Mouse (Mus musculus) bone marrow macrophage, adult 2 months (primary cell): ENCODE results near the gene Cxcr5. TPM values are rescaled to one million over a fixed set of nuclear protein-coding genes. Genes with fewer than 3 reads are reported as not detected.
A peak's percentile ranks its signal among the peaks of the same experiment; 100 is the strongest.

Experiments used
- H3K27ac ChIP-seq: 2 replicates; pipeline ENCODE4 v1.5.1; 2012; ENCODE audit warnings: low read depth, low read length; ENCODE audit not compliant: insufficient read depth
- H3K4me1 ChIP-seq: 2 replicates; pipeline ENCODE4 v1.6.1; 2012; ENCODE audit warnings: low read length; ENCODE audit not compliant: control insufficient read depth, insufficient read depth
- H3K4me3 ChIP-seq: 2 replicates; pipeline ENCODE4 v1.5.1; 2012; ENCODE audit warnings: mild to moderate bottlenecking, low read length, moderate library complexity; ENCODE audit not compliant: insufficient read depth
- CTCF ChIP-seq: IDR thresholded peaks from 2 replicates; pipeline ENCODE4 v1.5.1; 2012; ENCODE audit warnings: low read depth, mild to moderate bottlenecking, low read length, moderate library complexity
- POLR2A ChIP-seq: IDR thresholded peaks from 2 replicates; pipeline ENCODE4 v1.6.1; 2012; ENCODE audit warnings: mild to moderate bottlenecking, low read depth, low read length, borderline replicate concordance
- polyA plus RNA-seq: library from polyadenylated mRNA; stranded (reverse); fragments of >200 nt; gene quantifications from 2 replicates; pipeline ENCODE4 v1.2.4, GENCODE M21; 2012; ENCODE audit not compliant: missing spikeins, insufficient read depth, insufficient read length

Cxcr5 gene
- polyA plus RNA-seq, 1 experiment: not detected

DNA sequence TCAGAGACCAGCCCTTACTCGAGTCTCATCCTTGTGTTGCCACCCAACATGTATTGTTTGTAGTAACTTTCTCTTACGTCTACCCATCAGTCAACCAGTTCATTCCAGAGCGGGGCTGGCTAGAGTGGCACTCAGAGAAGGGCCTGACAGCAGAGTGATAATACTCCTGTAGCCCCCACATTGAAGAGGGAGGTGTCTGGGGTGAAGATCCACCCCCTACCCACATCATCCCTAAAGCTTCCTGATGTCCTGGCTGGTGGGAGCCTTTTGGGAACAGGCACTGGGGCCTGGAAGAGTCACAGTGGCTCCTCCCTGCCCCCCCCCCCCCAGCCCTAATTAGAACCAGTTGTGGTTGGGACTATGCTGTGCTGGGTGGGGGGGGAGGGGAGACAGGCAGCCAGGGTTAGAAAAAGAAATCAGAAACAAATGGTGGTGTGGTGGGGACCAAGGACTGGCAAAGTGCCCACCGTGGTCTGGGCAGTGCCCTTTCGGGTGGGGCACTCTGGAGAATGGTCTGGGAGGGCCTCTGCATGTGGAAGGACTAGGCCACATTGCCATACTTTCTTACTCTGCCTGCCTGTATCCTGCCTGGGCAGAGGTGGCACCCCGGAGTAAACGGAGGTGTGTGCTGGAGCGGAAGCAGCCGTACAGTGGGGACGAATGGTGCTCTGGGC lies 60.3 kb downstream of the Cxcr5 start:
- Histone ChIP-seq H3K4me1 (peaks cover 3% of the 10 kb centered on the region), H3K4me3 (no peak overlapping the region), H3K27ac (no peak overlapping the region)
- TF ChIP-seq POLR2A: no peak

DNA sequence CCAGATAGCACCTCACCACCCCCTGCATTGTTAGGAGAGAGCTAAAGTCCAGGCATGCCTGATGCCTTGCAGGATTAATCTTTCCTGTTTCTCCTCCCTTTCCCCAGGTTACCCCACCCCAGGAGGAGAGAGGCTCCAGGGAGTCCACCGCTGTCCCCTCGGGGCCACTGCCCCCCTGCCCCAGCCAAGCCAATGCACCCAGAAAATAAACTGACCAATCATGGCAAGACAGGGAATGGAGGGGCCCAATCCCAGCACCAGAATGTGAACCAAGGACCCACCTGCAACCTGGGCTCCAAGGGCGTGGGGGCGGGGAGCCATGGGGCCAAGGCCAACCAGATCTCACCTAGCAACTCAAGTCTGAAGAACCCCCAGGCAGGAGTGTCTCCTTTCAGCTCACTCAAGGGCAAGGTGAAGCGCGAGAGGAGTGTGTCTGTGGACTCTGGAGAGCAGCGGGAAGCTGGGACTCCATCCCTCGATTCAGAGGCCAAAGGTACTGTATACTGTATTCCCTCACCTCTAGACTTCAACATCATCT lies 61.0 kb downstream of the Cxcr5 start:
- Histone ChIP-seq H3K27ac (no peak overlapping the region), H3K4me3 (no peak overlapping the region), H3K4me1 (peaks cover 3% of the 10 kb centered on the region)
- TF ChIP-seq POLR2A: no peak
- no peak for TF ChIP-seq CTCF

DNA sequence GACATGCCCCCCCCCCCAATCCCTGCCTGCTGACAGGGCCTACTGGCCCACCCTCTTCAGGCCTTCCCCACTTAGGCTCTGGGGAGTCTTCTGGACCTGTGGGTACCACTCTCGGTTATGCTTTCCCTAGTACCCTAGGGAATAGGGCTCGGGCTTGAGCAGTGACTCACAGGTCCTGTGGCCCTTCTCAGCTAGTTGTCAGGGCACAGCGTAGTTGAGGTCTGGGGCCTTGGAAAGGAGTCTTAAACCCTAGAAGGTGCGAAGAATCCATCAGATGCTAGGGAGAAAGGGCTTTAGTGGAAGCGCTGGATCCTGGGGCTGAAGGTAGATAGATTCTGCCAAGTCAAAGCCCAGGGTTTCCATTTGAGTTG lies 61.5 kb downstream of the Cxcr5 start:
- Histone ChIP-seq H3K4me3 (no peak overlapping the region), H3K4me1 (peaks cover 6% of the 10 kb centered on the region), H3K27ac (no peak overlapping the region)
- TF ChIP-seq CTCF: no peak
- TF ChIP-seq POLR2A: no peak

DNA sequence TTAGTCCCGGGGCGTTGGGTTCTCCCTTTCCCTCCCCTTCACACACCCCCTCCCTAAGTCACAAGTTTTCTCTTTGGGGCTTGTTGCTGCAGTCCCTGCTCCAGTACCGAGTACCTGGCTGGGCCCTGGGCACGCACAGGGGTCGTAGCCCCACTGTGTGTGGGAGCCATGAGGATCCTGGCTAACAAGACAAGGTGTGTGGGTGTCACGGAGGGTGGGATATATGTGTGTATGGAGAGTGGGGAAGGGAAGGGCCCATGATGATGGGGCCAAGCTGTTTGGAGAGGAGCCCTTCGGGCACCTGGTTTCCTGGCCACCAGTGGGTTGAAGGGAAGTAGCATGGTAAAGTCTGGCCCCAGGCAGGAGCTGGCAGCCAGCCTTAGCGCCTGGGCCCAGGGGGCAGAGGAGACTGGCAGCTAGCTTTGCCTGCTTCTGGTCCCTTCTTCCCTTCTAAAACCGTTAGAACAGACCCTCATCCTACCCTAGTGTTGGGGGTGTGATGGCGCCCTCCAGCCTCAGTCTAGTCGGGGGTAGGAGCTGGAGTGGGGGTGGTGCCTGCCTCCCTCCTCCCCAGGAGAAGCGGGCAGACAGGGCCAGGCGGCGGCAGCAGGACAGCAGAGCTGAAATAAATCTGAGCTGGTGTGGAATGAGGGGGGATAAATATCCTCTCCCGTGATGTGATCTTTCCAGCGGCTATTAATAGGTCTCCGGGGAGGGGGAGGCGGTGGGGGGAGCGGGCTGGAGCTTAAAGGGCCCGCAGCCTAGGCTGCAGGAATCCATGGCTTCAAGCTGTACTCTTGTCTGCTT lies 62.1 kb downstream of the Cxcr5 start:
- H3K27ac ChIP-seq: no peak overlapping the region
- TF ChIP-seq CTCF (no peak), POLR2A (no peak)
- H3K4me1 ChIP-seq: peaks cover 10% of the 10 kb centered on the region
- H3K4me3 ChIP-seq: no peak overlapping the region

DNA sequence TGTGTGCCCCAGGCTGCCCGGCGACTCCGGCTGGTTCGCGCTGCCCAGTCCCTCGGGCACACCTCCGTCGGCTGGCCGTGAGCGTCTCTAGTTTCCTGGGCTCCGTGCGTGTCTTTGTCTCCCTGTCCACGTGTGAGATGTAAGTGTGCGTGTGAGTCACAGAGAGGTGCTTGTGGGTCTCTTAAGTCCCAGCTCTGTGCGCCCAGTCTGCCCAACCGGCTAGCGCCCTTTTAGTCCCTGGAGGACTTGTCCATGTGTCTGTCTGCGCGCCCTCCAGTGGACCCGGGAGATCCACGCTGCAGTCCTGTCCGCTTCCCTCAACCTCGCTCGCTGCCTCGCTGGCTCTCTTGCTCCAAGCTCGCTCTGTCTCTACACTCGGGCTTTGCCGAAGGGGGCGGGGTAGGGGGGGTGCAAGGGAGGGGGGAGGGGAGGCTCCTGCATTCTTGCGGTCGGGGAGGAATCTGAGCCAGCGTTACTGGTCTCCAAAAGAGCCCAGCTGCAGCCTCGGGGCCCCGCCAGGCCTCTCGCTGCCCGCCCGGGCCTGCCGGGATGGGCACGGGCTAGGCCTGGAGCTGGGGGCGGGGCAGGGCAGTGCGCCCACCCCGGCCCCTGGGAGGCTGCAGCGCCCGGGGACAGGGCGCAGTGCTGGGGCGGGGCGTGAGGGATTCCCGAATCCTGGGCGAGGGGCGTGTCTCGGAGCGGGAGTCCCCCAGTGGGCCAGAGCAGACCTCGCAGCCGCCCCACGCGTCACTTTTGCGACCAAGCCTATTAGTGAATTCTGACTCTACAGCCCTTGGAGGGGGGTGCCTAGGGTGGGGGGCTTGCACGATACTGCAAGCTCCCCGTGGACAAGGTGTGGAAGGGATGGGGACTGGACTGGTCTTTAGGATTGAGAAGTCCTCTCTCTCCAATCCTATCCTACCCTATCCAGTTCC lies 63.0 kb downstream of the Cxcr5 start:
- Histone ChIP-seq H3K27ac (no peak overlapping the region), H3K4me1 (peaks cover 14% of the 10 kb centered on the region), H3K4me3 (peak overlapping the region; percentile 53)
- no peak for TF ChIP-seq POLR2A
- TF ChIP-seq CTCF: 0 out of 2 replicates have a peak, but pooled peaks have one; percentile 21

DNA sequence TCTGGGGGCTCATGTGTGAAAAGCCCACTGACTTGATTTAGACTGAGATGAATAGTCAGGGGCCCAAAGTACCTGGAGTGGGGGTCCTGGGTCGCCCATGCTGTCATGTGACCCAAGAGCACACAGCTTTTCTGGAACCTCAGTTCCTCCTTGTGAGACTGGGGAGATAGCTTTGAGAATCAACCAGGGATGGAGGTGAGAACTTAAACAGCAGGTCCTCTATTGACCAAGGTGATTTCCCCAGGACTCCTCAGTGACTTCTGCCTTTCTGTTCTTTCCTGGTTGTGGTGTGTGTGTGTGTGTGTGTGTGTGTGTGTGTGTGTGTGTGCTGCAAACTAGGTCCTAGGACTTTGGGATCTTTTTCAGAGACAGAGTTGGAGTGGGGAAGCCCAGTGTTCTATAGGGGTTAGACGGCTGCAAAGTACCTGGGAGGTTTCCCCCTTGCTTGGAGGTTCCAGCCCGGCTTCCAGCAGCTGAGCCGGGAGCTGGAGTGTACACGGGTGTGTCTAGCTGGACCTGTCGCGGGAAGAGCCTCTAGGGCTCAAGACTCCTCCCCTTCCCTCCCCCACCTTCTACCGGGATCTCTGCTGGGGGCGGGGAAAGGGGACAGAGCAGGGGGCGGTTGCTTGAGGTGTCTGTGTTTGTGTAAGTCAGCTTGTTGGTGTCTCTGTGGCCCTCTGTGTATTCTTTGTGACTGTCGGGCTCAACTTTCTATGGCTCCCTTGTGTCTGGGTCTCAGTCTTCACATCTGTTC lies 63.9 kb downstream of the Cxcr5 start:
- peaks cover 22% of the 10 kb centered on the region for H3K4me1 ChIP-seq

DNA sequence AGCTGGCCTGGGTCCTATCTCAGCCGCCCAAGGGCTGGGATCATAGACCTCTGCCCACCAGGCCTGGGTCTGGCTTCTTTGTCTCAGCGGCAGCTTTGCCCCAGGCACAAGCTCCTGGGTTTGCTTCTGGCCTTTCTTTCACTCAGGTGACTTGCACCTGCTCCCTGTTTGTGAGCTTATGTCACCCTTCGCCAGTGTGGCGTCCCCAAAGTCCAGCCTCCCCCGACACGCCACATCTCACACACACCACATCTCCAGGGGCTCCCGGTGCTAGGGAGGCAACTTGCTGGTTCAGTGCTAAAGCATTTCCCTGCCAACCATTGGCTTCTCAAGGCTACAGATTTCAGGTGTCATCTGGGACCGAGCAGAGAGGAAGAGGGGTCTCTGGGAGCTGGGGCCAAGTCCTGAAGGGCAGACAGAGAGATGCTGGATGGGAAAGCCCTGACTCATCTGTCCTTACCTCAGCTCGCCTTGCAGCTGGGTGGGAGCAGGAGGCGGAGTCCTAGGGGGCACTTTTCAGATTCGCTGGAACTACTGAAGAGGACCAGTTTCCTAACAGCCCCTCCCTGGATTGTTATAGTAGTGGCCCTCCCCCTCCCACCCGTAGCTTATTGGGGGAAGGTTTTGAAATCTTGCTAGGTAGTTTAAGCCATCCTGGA lies 64.7 kb downstream of the Cxcr5 start:
- TF ChIP-seq CTCF (no peak), POLR2A (no peak)
- H3K27ac ChIP-seq: no peak overlapping the region
- no peak overlapping the region for H3K4me3 ChIP-seq
- peaks cover 26% of the 10 kb centered on the region for H3K4me1 ChIP-seq

More for the DNA sequence above, 63.9 kb downstream of the Cxcr5 start:
- Histone ChIP-seq H3K4me3 (peak overlapping the region; percentile 53), H3K27ac (no peak overlapping the region)
- no peak for TF ChIP-seq POLR2A
- TF ChIP-seq CTCF: no peak

DNA sequence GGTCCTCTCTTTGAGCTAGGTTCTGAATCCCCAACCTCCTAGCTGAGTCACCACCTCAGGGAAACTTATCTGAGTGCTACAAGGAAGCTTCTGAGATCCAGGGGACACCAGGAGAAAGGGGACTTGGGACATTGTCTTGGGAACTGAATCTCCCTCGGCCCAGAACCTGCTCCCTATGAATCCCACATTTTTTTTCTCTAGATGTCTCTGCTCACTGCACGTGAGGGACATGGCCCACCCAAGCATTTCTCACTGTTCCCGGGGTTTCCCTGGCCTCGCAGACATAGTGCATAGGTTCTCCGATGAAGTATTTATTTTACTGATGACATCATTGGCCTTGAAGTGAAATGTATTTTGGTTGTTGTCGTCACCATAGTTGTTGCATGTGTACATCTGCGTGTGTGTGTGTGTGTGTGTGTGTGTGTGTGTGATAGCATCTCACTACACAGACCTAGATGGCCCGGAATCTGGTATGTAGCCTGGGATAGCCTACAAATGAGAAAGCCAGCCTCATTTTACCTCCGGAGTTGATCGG lies 65.8 kb downstream of the Cxcr5 start:
- no peak overlapping the region for H3K27ac ChIP-seq
- peaks cover 26% of the 10 kb centered on the region for H3K4me1 ChIP-seq
- no peak overlapping the region for H3K4me3 ChIP-seq
- TF ChIP-seq CTCF (no peak), POLR2A (no peak)
